Mouse (Mus musculus): ENCODE results near the gene Zfp354b.

The Zfp354b gene

DNA sequence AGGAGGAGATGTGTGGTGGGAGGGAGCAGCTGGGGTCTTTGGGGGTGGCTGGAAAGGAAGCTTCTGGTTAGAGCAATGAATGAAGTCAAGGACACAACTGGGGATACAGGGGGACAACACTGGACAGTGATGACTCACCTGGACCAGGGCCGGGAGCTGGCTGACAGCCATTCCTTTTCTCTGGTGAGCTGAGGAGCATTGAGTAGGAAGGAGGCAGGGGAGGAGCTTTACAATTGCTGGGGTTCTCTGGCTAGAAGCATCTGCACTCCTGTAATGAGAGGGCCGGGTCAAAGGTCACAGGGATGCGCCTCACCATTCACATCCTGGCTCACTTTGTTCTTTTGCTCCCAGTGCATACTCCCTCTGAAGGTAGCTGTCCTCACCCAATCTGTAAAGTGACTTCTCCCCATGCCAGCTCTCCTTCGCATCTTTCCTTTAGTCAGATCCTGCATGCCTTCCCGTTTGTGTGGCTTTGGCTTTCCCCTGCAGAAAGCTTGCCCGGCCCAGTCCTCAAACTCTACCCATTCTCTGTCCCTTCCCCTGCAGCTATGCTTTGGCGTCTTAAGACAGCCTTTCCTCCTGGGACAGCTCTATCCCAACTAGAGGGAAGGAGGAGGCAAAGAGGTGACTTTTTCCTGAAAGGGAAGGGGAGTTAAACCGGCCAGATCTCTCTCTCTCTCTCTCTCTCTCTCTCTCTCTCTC, 45.1 kb downstream of the Zfp354b start:
- DNase-seq (ENCODE audit: low read depth, low spot score), result no peak

DNA sequence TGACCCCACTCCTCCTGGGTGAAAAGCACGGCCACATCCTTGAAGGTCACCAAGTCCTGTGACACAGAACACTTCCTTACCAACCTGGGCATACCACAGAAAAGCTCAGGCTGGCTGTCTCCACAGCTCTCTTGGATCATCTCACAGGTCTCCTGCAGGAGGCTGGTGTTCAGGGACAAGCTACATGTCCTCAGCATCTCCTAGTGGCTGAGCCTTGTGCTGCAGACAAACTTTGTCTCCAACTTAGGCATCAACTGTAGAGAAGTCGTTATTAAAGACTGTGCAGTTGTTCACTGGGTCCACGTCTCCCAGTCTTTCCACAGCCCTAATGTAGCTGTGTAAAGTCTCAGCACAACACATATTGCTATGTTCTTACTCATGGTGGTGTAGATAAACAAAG, 47.7 kb downstream of the Zfp354b start:
- DNase-seq (ENCODE audit: low read depth, low spot score), result peak; percentile 34

DNA sequence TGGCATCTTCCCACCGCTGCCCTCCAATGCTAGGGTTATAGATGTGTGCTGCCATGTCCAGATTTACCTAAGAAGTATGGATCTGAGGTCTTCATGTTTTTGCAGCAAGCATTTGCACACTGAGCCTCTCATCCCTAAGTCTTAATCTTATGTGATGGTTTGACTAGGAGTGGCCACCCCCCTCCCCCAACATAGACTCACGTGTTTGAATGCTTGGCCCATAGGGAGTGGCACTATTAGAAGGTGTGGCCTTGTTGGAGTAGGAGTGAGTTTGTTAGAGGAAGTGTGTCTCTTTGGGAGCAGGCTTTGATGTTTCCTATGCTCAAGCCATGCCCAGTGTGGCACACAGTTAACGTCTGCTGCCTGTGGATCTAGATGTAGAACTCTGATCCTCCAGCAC, 52.8 kb downstream of the Zfp354b start:
- DNase-seq (ENCODE audit: low read depth, low spot score), result no peak
